Mouse (Mus musculus): ENCODE measurements at regions not wholly inside any gene's neighbourhood (a gene's known extent, or its start where the extent isn't known, plus 50 kb on each side); places are given as distances from the start of the nearest gene placed in this dataset.

DNA sequence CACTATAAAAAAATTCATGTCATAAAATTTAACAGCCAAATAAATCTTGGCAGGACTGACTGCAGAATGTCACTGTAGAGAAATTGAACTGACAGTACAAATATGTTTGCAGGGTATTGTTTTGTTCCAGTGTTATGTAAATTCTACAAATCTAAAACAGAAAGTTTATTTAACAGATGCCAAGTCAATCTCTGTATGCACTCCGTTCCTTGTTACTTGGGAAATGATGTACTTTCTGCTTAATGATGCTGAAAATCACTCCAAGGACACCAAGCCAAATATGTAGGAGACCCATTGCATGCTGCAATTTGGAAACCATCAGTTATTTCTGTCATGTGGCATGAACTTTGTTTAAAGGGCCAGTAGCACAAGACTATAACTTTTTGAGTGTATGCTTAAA, 182.3 kb upstream of the Neil3 start:
- no peak for TF ChIP-seq CTCF (IDR thresholded peaks at IDR 0.05; ENCODE audit: extremely low read depth, insufficient read depth, low read length)
- no peak for TF ChIP-seq POLR2A (IDR thresholded peaks at IDR 0.05; ENCODE audit: extremely low read depth, insufficient read depth, low read length)
